Mouse (Mus musculus) thymus, postnatal 0 days (tissue): ENCODE measurements around the gene Il9r. TPM values are rescaled to one million over a fixed set of nuclear protein-coding genes. Genes with fewer than 3 reads are reported as not detected.
"Not testable (repeated sequence)": the region's sequence is repeated elsewhere in the genome, so short reads cannot be mapped to it uniquely, and the experiment has no call there.

ENCODE experiments used
- DNase-seq: peaks from one replicate; pipeline ENCODE4 v3.0.0-alpha.2; 2015; ENCODE audit warnings: low spot score
- polyA plus RNA-seq: library from polyadenylated mRNA; unstranded; fragments of >200 nt; fragmentation: Nextera tagmentation; extraction: Ambion mirVana; gene quantifications from 2 replicates; pipeline ENCODE4 v1.2.1, GENCODE M21; 2015

The Il9r gene
- polyA plus RNA-seq, 1 experiment from 2014 or later, result 5.7 TPM

DNA sequence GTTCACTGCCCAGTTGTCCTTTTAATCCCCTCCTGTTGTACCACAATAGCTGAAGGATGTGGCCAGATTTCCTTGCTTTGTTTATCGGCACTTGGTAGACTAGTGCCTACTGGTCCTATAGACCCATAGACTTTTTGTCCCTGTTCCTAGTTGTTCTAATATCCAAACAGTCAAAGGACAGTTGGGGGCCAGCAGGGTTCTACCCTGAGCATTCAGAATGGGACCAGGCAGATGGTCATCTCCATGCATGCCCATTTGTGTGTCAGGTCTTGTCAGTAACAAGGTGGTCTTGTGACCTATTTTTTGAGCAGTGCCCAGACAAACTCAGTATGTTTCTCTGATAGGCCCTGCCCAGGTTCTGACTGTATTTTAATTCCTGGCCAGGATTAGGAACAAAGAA lies 27.0 kb upstream of the Il9r start:
- no peak for DNase-seq

DNA sequence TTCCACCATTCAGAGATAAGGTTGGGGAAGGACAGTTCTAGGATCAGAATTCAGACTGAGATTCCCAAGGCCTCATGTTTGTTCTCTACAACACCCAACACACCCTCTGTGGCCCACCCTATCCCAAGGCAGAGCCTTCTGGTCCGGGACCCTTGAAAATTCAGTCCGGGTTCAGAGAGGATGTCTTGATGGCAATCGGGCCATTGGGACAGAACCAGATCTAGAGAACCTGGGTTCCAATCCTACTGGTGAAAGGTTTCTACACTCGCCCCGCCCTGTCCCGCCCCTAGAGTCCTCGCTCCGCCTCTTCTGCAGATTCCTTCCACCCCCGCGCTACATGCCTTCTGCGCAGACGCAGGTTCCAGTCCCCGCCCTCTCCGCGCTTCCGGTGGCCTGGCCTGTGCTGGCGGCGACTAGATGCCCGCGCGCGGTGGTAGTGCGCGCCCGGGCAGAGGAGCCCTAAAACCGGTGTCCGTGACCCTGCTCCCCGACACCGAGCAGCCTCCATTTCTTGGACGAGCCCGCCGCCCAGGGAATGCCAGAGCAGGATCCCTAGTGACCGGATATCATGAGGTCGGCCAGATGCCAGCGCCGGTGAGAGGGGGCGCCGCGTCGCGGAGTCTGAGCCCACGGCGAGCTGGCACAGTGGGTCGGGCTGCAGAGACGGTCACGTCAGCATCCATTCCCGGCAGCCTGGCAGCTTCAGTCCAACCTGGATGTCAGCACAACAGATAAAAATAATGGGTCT lies 26.2 kb upstream of the Il9r start, which contains the start of gene Mpg:
TSS of gene Mpg (plus strand) at position 382 of the 748 bp plus-strand sequence.
- DNase-seq, result peak; percentile 91

- DNase-seq, result no peak
These were observed 25.4 kb upstream of the Il9r start for GRCm38 (mm10) chr11:32225222-32226104.

- DNase-seq, result no peak
These were observed 24.5 kb upstream of the Il9r start for GRCm38 (mm10) chr11:32224468-32225139.

- no peak for DNase-seq
These were observed 23.4 kb upstream of the Il9r start for GRCm38 (mm10) chr11:32223297-32223967.

DNA sequence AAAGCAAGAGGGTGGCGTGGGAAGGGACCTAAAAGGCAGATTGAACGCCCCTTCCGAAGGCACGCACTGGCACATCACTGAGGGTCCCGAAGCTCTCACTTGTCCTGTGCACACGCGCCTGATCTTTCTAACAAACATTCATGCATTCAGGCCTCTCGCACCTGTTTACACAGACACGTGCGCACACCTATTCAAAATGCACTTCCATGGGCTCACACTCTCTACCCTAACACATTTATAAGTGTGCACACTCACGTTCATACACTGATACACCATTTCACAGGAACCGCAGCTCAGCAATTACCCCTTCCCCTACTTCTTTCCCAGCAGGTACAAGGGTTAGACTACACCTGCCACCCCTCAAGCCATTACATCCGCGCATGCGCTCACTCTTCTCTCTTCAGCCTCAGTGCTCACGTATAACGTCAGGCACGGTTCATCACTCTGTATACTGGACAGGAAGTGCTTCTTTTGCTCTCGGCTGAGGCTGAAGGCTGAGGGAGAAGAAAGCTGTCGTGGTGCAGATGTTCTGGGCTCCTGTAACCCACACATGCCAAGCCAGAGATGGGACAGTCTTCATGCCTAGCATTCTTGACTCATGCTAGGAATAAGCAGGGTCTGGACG lies 22.6 kb upstream of the Il9r start:
- DNase-seq, result no peak

GRCm38 (mm10) chr11:32221951-32222409 lies 21.9 kb upstream of the Il9r start, which contains the start of gene Rhbdf1:
Rhbdf1 (minus strand) TSS chr11:32222300.
- no peak for DNase-seq

- DNase-seq, result no peak
These were observed 21.3 kb upstream of the Il9r start for GRCm38 (mm10) chr11:32221225-32221950.

DNA sequence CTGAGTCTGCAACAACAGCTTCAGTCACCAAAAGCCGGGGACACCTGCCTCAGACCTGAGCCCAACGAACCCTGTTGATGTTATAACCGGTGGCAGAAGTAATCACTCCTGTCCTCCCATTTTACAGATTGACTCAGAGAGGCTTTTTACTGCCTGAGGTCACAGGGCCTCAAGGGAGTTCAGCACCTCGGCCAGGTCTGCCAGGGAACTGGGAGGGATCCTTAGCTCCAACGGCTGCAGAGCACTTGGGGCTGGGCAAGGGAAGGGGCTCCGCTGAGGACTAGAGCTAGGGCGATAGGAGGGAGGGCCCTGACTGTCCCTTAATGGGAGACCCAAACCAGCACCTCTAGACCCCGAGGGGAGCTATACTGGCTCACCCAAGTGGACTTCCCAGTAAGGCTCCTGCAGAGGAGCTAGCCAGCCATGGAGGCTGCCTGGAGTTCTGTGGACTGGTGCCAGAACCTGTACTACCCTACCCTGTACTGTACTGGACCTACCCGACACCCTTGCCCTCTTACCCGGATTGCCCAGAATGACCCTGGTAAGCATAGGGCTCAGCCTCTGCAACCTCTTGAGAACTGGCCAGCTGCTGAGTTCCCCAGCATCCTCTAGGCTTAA lies 20.6 kb upstream of the Il9r start:
- DNase-seq, result no peak

- no peak for DNase-seq
These were observed 19.2 kb upstream of the Il9r start for GRCm38 (mm10) chr11:32219287-32219686.

DNA sequence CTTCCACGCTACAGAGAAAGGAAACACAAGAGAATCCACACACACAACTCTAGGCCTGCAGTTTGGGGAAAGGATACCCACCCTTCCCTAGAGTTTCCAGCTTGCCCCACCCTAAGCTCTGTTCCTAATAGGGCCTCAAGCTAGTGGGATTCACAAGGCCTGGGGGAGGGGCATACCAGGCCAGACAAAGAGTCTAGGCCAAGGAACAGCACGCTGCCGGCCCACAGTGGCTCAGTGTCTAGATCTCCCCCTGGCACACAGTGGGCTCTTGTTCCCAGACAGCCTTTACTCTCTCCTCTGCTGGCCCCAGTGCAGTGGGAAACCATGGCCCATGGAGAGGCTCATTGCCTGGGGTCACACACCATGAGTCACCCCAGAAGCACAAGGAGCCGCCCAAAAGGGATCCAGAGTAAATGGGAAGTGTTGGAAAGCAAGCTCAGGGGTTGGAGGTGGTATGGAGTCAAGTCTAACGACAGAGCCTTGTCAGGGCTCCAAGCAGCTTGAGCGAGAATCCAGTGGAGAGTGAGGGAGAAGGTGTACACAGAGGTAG lies 18.5 kb upstream of the Il9r start:
- DNase-seq, result no peak

DNA sequence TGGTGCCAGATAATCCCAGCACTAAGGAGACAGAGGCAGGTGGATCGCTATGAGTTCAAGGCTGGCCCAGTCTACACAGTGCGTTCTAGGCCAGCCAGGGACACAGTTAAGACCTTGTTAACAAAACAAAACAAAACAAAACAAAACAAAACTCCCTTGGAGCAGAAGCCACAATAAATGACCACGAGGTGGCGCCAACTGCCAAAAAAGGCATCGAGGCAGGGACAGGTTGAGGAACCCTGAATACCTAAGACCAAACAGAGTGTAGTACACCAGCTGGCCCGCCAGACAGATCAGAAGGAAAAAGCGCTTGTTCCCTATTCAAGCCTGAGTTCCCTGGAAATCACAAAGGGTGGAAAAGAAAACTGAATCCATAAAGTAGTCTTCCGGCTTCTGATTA lies 16.8 kb upstream of the Il9r start:
- peak; percentile 83 for DNase-seq

GRCm38 (mm10) chr11:32215372-32216162 lies 15.5 kb upstream of the Il9r start:
- no peak for DNase-seq

GRCm38 (mm10) chr11:32210623-32211022 lies 10.5 kb upstream of the Il9r start:
- no peak for DNase-seq

DNA sequence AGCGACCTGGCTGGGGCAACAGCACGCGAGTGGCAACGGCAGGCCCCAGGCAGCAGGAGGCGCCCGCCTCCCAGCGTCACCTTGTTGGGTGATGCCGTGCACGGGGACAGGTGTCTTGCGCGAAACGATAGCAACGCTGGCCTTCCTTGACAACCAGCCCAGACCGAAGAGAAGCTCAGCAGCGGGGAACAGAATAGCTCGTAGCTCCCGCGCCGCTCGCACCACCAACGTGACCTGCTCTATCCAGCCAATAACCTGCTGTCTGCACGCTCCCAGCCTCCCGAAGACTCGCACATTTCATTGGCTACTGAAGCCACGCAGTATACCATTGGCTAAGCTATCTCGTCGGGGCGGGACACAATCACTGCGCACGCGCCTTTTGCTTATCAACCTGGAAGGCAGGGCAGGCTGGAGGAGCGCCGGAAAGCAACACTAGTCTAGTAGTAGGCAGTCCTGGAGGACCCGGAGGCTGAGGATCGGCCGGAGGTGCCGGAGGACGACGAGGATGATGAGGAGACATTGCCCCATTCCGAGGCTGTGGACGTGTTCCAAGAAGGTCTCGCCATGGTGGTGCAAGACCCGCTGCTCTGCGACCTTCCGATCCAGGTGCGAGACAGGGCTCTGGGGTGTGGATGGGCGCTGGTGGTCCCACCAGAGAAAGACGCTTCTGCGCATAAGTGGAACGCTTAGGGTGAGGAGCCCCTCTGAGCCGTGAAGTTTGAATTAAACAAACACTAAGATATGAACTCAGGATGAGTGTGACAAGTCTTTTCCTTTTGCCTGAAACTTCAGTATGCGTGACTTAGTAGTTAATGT lies 5.2 kb upstream of the Il9r start, which contains the start of gene Snrnp25:
TSS of gene Snrnp25 (plus strand) at position 358 of the 816 bp plus-strand sequence.
- peak; percentile 99 for DNase-seq

- no peak for DNase-seq
These were observed 2.0 kb upstream of the Il9r start for GRCm38 (mm10) chr11:32201922-32202685.

- DNase-seq, result not testable (repeated sequence)
These were observed 913 bp upstream of the Il9r start for GRCm38 (mm10) chr11:32200992-32201391.
